Mouse (Mus musculus): ENCODE measurements around the gene Tigar. TPM values are rescaled to one million over a fixed set of nuclear protein-coding genes. Genes with fewer than 3 reads are reported as not detected.

The Tigar gene
- total and polyA plus RNA-seq, 3 experiments = 1.1 to 4.7 (median 2.5) TPM

- Histone ChIP-seq H3K4me3 (ENCODE audit: low read depth, low read length) (no peak overlapping the region), H3K36me3 (replicated peaks) (no peaks in the 10 kb centered on the region), H3K4me1 (ENCODE audit: insufficient read depth, low read depth, low read length) (no peaks in the 10 kb centered on the region), H3K9me3 (replicated peaks) (no peaks in the 10 kb centered on the region), H3K27me3 (ENCODE audit: insufficient read depth, low read length) (peaks cover 6% of the 10 kb centered on the region; the same call in 1 of the 2 replicates)
- ATAC-seq (ENCODE audit: extremely low read depth, insufficient number of reproducible peaks, low FRiP score, poor library complexity, severe bottlenecking) (no peak), DNase-seq (ENCODE audit: low spot score) (no peak)
- TF ChIP-seq TAL1 (conservative IDR thresholded peaks at IDR 0.05; ENCODE audit: low read depth, low read length) (no peak), CTCF (IDR thresholded peaks at IDR 0.05; ENCODE audit: low read depth, low read length) (no peak), POLR2AphosphoS5 (IDR thresholded peaks at IDR 0.05; ENCODE audit: insufficient replicate concordance, low read depth, low read length) (no peak), GATA1 (IDR thresholded peaks at IDR 0.05; ENCODE audit: borderline replicate concordance, low read length) (no peak)
Observed at GRCm38 (mm10) chr6:127064815-127065214, 44.5 kb downstream of the Tigar start.

- H3K9me3 ChIP-seq (replicated peaks) = no peaks in the 10 kb centered on the region
- H3K4me3 ChIP-seq (ENCODE audit: low read depth, low read length) = no peak overlapping the region
- no peak for DNase-seq (ENCODE audit: low spot score)
- no peak for ATAC-seq (ENCODE audit: extremely low read depth, insufficient number of reproducible peaks, low FRiP score, poor library complexity, severe bottlenecking)
- TF ChIP-seq TAL1 (conservative IDR thresholded peaks at IDR 0.05; ENCODE audit: low read depth, low read length) = no peak
- TF ChIP-seq GATA2 (IDR thresholded peaks at IDR 0.05; ENCODE audit: borderline replicate concordance, low read depth, low read length) = no peak
- TF ChIP-seq CTCF (IDR thresholded peaks at IDR 0.05; ENCODE audit: low read depth, low read length) = no peak
- no peak for TF ChIP-seq GATA1 (IDR thresholded peaks at IDR 0.05; ENCODE audit: borderline replicate concordance, low read length)
- TF ChIP-seq POLR2AphosphoS5 (IDR thresholded peaks at IDR 0.05; ENCODE audit: insufficient replicate concordance, low read depth, low read length) = no peak
- H3K4me1 ChIP-seq (ENCODE audit: insufficient read depth, low read depth, low read length) = no peaks in the 10 kb centered on the region
- H3K36me3 ChIP-seq (replicated peaks) = no peaks in the 10 kb centered on the region
- peaks cover 6% of the 10 kb centered on the region; the same call in 1 of the 2 replicates for H3K27me3 ChIP-seq (ENCODE audit: insufficient read depth, low read length)
Observed at GRCm38 (mm10) chr6:127063915-127064314, 45.4 kb downstream of the Tigar start.

GRCm38 (mm10) chr6:127059975-127060374 lies 49.4 kb downstream of the Tigar start:
- no peak for TF ChIP-seq GATA2 (IDR thresholded peaks at IDR 0.05; ENCODE audit: borderline replicate concordance, low read depth, low read length)
- no peak for TF ChIP-seq TAL1 (conservative IDR thresholded peaks at IDR 0.05; ENCODE audit: low read depth, low read length)
- no peak for TF ChIP-seq GATA1 (IDR thresholded peaks at IDR 0.05; ENCODE audit: borderline replicate concordance, low read length)
- TF ChIP-seq CTCF (IDR thresholded peaks at IDR 0.05; ENCODE audit: low read depth, low read length) = no peak
- no peak for TF ChIP-seq POLR2AphosphoS5 (IDR thresholded peaks at IDR 0.05; ENCODE audit: insufficient replicate concordance, low read depth, low read length)
- Histone ChIP-seq H3K9me3 (replicated peaks) (no peaks in the 10 kb centered on the region), H3K4me1 (ENCODE audit: insufficient read depth, low read depth, low read length) (no peaks in the 10 kb centered on the region), H3K36me3 (replicated peaks) (no peaks in the 10 kb centered on the region), H3K27me3 (ENCODE audit: insufficient read depth, low read length) (peaks cover 5% of the 10 kb centered on the region; the same call in 1 of the 2 replicates), H3K4me3 (ENCODE audit: low read depth, low read length) (no peak overlapping the region)
- ATAC-seq (ENCODE audit: extremely low read depth, insufficient number of reproducible peaks, low FRiP score, poor library complexity, severe bottlenecking) = no peak
- no peak for DNase-seq (ENCODE audit: low spot score)

DNA sequence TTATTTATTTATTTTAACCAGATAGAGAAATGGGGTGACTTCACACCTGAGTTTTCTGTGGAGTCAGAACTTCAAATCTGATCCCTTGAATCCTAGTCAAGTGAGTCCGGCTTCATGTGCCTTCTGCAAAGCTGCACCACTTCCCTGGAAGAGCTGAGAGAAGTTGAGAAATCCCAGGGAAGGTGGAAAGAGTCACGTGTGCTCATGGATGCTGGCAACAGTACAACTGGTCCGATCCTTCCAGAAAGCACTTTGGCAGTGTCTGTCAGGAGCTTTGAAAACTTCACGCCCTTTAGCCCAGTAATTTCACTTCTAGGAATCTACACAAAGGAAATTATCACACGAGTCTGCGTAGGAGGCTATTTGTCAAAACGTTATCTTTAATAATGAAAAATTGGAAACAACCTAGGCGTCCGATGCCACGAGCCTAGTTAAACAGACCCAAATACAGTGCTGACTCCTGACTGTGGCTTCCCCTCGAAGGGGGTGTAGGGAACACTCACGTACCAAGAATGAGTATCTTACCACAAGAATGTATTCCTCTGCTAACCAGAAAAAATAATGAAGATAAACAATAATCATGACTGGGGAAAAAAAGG lies 52.3 kb downstream of the Tigar start:
- no peaks in the 10 kb centered on the region for H3K27me3 ChIP-seq (ENCODE audit: insufficient read depth, low read length)
- no peak for TF ChIP-seq POLR2AphosphoS5 (IDR thresholded peaks at IDR 0.05; ENCODE audit: insufficient replicate concordance, low read depth, low read length)
- TF ChIP-seq TAL1 (conservative IDR thresholded peaks at IDR 0.05; ENCODE audit: low read depth, low read length) = no peak
- TF ChIP-seq GATA2 (IDR thresholded peaks at IDR 0.05; ENCODE audit: borderline replicate concordance, low read depth, low read length) = no peak
- no peak for TF ChIP-seq GATA1 (IDR thresholded peaks at IDR 0.05; ENCODE audit: borderline replicate concordance, low read length)
- TF ChIP-seq CTCF (IDR thresholded peaks at IDR 0.05; ENCODE audit: low read depth, low read length) = no peak
- ATAC-seq (ENCODE audit: extremely low read depth, insufficient number of reproducible peaks, low FRiP score, poor library complexity, severe bottlenecking) = no peak
- H3K36me3 ChIP-seq (replicated peaks) = no peaks in the 10 kb centered on the region
- H3K4me3 ChIP-seq (ENCODE audit: low read depth, low read length) = no peak overlapping the region
- DNase-seq (ENCODE audit: low spot score) = no peak
- H3K9me3 ChIP-seq (replicated peaks) = no peaks in the 10 kb centered on the region
- H3K4me1 ChIP-seq (ENCODE audit: insufficient read depth, low read depth, low read length) = no peaks in the 10 kb centered on the region

DNA sequence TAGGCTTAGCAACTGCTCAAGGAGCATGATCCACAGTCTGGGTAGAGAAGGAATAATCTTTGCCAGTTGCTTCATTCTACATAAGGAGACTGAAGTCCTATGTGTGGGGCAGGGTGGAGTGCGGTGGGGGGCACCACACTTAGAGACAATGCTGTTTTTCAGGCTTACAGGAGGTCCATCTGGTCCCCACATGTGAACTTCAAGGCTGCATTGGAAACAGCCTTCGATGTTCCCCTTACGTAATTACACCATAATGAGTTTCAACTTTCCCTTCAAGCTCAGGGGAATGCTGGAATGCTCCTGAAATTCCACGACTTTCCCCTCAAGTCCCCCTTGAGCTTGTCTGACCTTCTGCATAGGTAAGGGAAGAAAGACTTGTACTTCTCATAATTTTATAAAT lies 58.5 kb downstream of the Tigar start:
- no peak for TF ChIP-seq TAL1 (conservative IDR thresholded peaks at IDR 0.05; ENCODE audit: low read depth, low read length)
- no peak for TF ChIP-seq GATA2 (IDR thresholded peaks at IDR 0.05; ENCODE audit: borderline replicate concordance, low read depth, low read length)
- TF ChIP-seq CTCF (IDR thresholded peaks at IDR 0.05; ENCODE audit: low read depth, low read length) = no peak
- TF ChIP-seq POLR2AphosphoS5 (IDR thresholded peaks at IDR 0.05; ENCODE audit: insufficient replicate concordance, low read depth, low read length) = no peak
- no peaks in the 10 kb centered on the region for H3K36me3 ChIP-seq (replicated peaks)
- DNase-seq (ENCODE audit: low spot score) (no peak), ATAC-seq (ENCODE audit: extremely low read depth, insufficient number of reproducible peaks, low FRiP score, poor library complexity, severe bottlenecking) (no peak)
- no peak overlapping the region for H3K4me3 ChIP-seq (ENCODE audit: low read depth, low read length)
- H3K27me3 ChIP-seq (ENCODE audit: insufficient read depth, low read length) = no peaks in the 10 kb centered on the region
- H3K4me1 ChIP-seq (ENCODE audit: insufficient read depth, low read depth, low read length) = no peaks in the 10 kb centered on the region
- H3K9me3 ChIP-seq (replicated peaks) = no peaks in the 10 kb centered on the region

DNA sequence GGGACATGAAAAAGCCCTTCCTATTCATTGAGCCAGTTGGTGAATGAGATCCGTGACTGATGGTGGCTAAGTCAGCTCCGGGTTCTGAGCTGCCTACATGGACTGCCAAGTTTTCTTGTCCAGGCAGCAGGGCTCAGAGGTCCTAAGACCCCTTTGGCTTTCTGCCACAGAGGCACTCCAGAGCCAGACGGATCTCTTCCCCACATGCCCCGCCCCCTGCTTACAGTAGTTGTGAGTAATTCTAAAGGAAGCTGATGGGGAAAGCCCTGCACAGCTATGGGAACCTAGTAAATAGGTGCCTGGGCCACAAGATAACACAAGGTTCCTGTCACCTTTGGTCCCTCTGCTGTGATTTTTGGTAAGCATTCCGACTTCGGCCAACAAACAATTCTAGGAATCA lies 64.4 kb downstream of the Tigar start:
- DNase-seq (ENCODE audit: low spot score) = no peak

More for the DNA sequence above, 64.4 kb downstream of the Tigar start:
- no peak for TF ChIP-seq CTCF (IDR thresholded peaks at IDR 0.05; ENCODE audit: low read depth, low read length)
- no peak for TF ChIP-seq TAL1 (conservative IDR thresholded peaks at IDR 0.05; ENCODE audit: low read depth, low read length)
- TF ChIP-seq GATA1 (IDR thresholded peaks at IDR 0.05; ENCODE audit: borderline replicate concordance, low read length) = no peak
- TF ChIP-seq POLR2AphosphoS5 (IDR thresholded peaks at IDR 0.05; ENCODE audit: insufficient replicate concordance, low read depth, low read length) = no peak
- TF ChIP-seq GATA2 (IDR thresholded peaks at IDR 0.05; ENCODE audit: borderline replicate concordance, low read depth, low read length) = no peak
- ATAC-seq (ENCODE audit: extremely low read depth, insufficient number of reproducible peaks, low FRiP score, poor library complexity, severe bottlenecking) = no peak
- Histone ChIP-seq H3K27me3 (ENCODE audit: insufficient read depth, low read length) (0 out of 2 replicates have a peak, but pooled peaks cover 2% of the 10 kb centered on the region), H3K36me3 (replicated peaks) (no peaks in the 10 kb centered on the region), H3K4me3 (ENCODE audit: low read depth, low read length) (no peak overlapping the region), H3K9me3 (replicated peaks) (no peaks in the 10 kb centered on the region), H3K4me1 (ENCODE audit: insufficient read depth, low read depth, low read length) (no peaks in the 10 kb centered on the region)

Other genes with a start within 250 kb of the Tigar start
- gene Dyrk4, start 187.7 kb downstream of the Tigar start, total RNA-seq (2014; fragmentation: Nextera tagmentation) = not detected in 2 replicates
- not detected in 2 replicates for gene Dyrk4, start 187.7 kb downstream of the Tigar start, total RNA-seq (2017)
- gene Dyrk4, start 187.7 kb downstream of the Tigar start, polyA plus RNA-seq (2012) = not detected in 2 replicates
- 75.9 and 77.4 TPM in 2 replicates for gene Rad51ap1, start 170.0 kb downstream of the Tigar start, total RNA-seq (2014; fragmentation: Nextera tagmentation)
- gene Rad51ap1, start 170.0 kb downstream of the Tigar start, total RNA-seq (2017) = 180 and 187 TPM in 2 replicates
- gene Rad51ap1, start 170.0 kb downstream of the Tigar start, polyA plus RNA-seq (2012) = 41.8 and 50.2 TPM in 2 replicates
- 27.3 and 36.3 TPM in 2 replicates for gene D6Wsu163e, start 169.6 kb downstream of the Tigar start, total RNA-seq (2014; fragmentation: Nextera tagmentation)
- gene D6Wsu163e, start 169.6 kb downstream of the Tigar start, total RNA-seq (2017) = 61.2 and 65.9 TPM in 2 replicates
- 3.3 and 4.0 TPM in 2 replicates for gene D6Wsu163e, start 169.6 kb downstream of the Tigar start, polyA plus RNA-seq (2012)
- gene Fgf6, start 94.0 kb downstream of the Tigar start, total RNA-seq (2014; fragmentation: Nextera tagmentation) = not detected in 2 replicates
- 0.05 and 0.06 TPM in 2 replicates for gene Fgf6, start 94.0 kb downstream of the Tigar start, total RNA-seq (2017)
- gene Fgf6, start 94.0 kb downstream of the Tigar start, polyA plus RNA-seq (2012) = not detected in 2 replicates
- not detected in 2 replicates for gene Fgf23, start 36.7 kb downstream of the Tigar start, total RNA-seq (2014; fragmentation: Nextera tagmentation)
- gene Fgf23, start 36.7 kb downstream of the Tigar start, total RNA-seq (2017) = 0.12 and 0.22 TPM in 2 replicates
- not detected in 2 replicates for gene Fgf23, start 36.7 kb downstream of the Tigar start, polyA plus RNA-seq (2012)
- 549 and 656 TPM in 2 replicates for gene Ccnd2, start 42.6 kb upstream of the Tigar start, total RNA-seq (2014; fragmentation: Nextera tagmentation)
- gene Ccnd2, start 42.6 kb upstream of the Tigar start, total RNA-seq (2017) = 127 and 152 TPM in 2 replicates
- 822 and 1,195 TPM in 2 replicates for gene Ccnd2, start 42.6 kb upstream of the Tigar start, polyA plus RNA-seq (2012)